Mouse (Mus musculus) liver, postnatal 0 days (tissue): ENCODE measurements around the gene Atp5d.

Experiments
- CTCF ChIP-seq: sonication (generic); IDR thresholded peaks from 2 replicates; pipeline ENCODE4 v1.5.1; 2016; ENCODE audit warnings: antibody characterized with exemption, low read depth
- EP300 ChIP-seq: IDR thresholded peaks from 2 replicates; pipeline ENCODE4 v1.6.1; 2016; ENCODE audit warnings: antibody characterized with exemption, low read depth, mild to moderate bottlenecking

DNA sequence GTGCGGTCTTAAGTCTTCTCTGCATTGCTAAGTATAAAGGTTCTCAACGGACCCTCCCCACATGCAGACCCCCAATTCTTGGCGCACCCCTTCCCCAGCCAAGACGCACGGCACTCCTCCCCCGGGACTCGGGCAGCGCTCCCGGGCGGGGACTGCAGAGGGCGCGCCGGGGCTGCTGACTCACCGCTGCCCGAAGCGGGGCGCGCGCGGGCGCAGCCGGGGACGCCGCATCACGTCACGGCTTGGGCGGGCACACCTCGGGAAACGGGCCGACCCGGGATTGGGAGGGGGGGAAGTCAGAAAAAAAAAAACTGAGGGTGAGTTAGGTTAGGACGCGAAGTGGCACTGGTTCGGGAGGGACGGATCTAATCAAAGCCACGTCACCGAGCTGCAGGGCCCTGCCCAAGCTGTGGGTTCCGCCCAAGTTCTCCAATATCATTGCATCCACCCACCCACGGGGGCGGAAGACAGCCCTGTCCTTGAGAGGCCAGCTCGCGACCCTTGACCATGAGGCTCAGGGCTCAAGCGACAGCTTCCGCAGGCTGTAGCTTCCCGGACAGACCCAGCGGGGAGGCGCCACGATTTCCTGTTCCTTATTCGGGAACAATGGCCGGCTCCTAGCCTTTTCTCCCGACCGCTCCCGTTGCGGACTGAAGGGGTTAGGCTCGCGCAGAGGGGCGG, 10.3 kb downstream of the Atp5d start:
- peak; percentile 75 for TF ChIP-seq CTCF
- peak; percentile 55; the same call in 1 of the 2 replicates for TF ChIP-seq EP300
